Mouse (Mus musculus): ENCODE data around the gene Cfap52.

Cfap52 gene

GRCm38 (mm10) chr11:67965242-67965883 is at the start of gene Cfap52:
TSS of gene Cfap52 (minus strand) at chr11:67965651.
- peak; percentile 73 to 78 for DNase-seq (ENCODE audit: low spot score in 2 of 2)

DNA sequence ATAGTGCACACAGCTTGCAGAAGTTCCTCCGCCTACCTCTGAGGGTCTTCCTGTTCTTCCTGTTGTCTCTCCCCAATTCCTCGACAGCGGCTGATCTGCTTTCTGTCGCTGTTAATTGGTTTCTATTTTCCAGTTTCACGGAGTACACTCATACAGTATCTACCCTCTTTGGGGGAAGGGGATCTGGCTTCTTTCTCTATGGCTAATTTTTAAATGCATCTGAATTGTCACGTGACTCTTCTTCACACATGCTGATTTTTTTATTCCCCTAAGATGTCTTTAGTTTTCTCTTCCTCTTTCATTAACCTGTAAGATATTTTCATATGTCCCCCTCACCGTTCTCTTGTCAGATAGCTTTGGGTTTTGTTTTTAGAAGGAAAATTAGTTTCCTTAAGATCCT is 46.8 kb upstream of the Cfap52 start:
- no peak for DNase-seq (ENCODE audit: low spot score in 2 of 2)

- DNase-seq (ENCODE audit: low spot score in 2 of 2): no peak
These were observed 43.9 kb upstream of the Cfap52 start for GRCm38 (mm10) chr11:68009377-68009776.

GRCm38 (mm10) chr11:68007645-68008044 is 42.2 kb upstream of the Cfap52 start:
- no peak for DNase-seq (ENCODE audit: low spot score in 2 of 2)

- no peak for DNase-seq (ENCODE audit: low spot score in 2 of 2)
These were observed 40.9 kb upstream of the Cfap52 start for GRCm38 (mm10) chr11:68006216-68006789.

GRCm38 (mm10) chr11:68004191-68004590 is 38.7 kb upstream of the Cfap52 start:
- peak; percentile 27 to 67 for DNase-seq (ENCODE audit: low spot score in 2 of 2)

- no peak for DNase-seq (ENCODE audit: low spot score in 2 of 2)
These were observed 34.2 kb upstream of the Cfap52 start for GRCm38 (mm10) chr11:67999629-68000028.

- DNase-seq (ENCODE audit: low spot score in 2 of 2): no peak
These were observed 33.5 kb upstream of the Cfap52 start for GRCm38 (mm10) chr11:67998905-67999304.

- no peak for DNase-seq (ENCODE audit: low spot score in 2 of 2)
These were observed 30.5 kb upstream of the Cfap52 start for GRCm38 (mm10) chr11:67995965-67996364.

DNA sequence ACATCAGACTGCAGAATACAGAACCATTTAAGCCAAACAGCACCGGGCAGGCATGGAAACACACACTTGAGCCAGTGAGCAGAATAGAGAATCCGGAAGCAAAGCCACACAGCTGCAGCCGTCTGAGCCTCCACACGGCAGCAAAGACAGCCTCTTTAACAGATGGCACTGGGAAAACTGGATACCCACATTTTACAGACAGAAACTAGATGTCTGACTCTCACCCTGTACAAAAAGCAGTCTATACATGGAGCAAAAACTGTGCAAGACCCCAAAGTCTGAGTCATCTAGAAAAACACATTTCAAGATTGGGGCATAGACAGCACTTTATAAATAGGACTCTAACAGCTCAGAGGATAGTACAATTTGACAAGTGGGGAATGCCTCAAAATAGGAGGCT is 25.8 kb upstream of the Cfap52 start:
- DNase-seq (ENCODE audit: low spot score in 2 of 2): no peak

DNA sequence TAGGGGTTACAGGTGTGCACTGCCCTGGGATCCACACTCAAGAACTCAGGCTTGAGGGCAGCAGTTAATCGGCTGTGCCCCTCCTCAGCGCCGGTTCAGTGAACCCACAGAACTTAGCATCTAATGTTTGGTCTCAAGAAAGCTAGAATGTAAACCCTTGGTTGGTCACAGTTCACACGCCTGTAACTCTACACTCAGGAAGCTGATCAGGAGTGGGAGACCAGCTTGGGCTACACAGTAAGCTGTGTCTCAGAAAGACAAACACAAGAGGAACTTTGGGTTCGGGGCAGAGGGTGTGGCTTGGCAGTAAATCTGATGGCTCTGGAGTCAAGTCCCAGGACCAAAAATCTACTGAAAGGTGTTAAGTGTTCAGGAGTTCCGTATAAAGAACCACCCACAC is 18.1 kb upstream of the Cfap52 start:
- no peak for DNase-seq (ENCODE audit: low spot score in 2 of 2)

GRCm38 (mm10) chr11:67975252-67975651 is 9.8 kb upstream of the Cfap52 start:
- DNase-seq (ENCODE audit: low spot score in 2 of 2): no peak

GRCm38 (mm10) chr11:67973225-67973624 is 7.8 kb upstream of the Cfap52 start:
- no peak for DNase-seq (ENCODE audit: low spot score in 2 of 2)

DNA sequence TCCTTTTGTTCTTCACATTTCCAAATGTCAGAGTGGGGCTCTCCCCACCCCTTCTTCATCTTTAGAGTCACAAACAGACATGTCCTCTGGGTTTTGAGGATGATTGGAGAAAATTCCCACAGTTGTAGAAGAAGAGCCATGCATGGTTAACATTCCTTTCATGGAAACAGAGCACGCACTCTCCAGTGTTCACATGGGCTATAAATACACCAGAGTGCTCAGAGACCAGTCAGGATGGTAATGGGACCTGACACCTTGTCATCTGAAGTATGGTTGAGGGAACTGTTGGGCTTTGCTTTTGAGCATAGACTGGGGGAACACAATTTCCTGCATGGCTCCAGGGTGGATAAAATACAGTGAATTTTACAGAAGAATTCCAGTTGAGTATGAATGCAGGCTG is 7.2 kb upstream of the Cfap52 start:
- peak in 1 of 2 experiments; percentile 6 for DNase-seq (ENCODE audit: low spot score in 2 of 2)

- no peak for DNase-seq (ENCODE audit: low spot score in 2 of 2)
These were observed 2.4 kb upstream of the Cfap52 start for GRCm38 (mm10) chr11:67967831-67968230.

- peak; percentile 88 to 90 for DNase-seq (ENCODE audit: low spot score in 2 of 2)
These were observed 741 bp upstream of the Cfap52 start, which contains the start of gene Stx8 for GRCm38 (mm10) chr11:67965905-67966878. TSS of gene Stx8 (plus strand) at chr11:67966193.

GRCm38 (mm10) chr11:67964110-67964509 is 1.3 kb downstream of the Cfap52 start:
- DNase-seq (ENCODE audit: low spot score in 2 of 2): no peak

DNA sequence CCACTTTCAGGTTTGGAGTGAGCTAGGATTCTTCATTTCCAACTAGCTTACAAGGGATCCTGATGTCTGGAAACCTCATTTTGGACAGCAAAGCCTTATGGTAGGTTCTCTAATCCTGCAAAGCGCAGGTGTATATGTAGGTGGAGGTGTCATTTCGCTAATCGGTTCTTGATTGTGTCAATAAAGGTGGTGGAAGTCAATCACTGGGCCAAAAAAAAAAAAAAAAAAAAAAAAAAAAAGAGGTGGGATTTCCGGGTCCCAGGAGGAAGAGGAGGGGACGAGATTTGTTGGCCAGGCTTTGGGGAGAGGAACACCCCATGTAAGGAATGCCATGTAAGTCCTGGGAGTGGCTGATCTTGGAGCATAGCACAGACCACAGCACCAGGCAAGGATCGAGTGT is 11.0 kb downstream of the Cfap52 start:
- DNase-seq (ENCODE audit: low spot score in 2 of 2): no peak

DNA sequence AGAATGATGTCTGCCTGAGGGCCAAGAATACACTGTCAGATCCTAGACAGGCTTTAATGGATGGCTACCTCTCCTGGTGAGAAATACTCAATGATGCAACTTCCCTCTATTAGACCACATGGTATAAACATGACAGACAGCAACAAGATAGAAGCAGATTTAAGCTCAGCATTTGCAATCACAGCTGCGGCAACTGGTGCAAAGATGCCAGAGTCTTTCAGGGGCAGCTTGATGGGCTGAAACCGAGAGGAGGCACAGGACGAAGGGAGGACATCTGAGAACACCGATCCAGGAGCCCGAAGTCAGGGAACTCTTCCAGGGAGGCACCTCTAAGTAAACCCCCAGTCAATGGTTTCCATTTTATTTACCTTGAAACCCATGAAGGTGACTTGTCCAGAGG is 11.8 kb downstream of the Cfap52 start:
- no peak for DNase-seq (ENCODE audit: low spot score in 2 of 2)

- DNase-seq (ENCODE audit: low spot score in 2 of 2): no peak
These were observed 16.0 kb downstream of the Cfap52 start for GRCm38 (mm10) chr11:67949475-67949874.

DNA sequence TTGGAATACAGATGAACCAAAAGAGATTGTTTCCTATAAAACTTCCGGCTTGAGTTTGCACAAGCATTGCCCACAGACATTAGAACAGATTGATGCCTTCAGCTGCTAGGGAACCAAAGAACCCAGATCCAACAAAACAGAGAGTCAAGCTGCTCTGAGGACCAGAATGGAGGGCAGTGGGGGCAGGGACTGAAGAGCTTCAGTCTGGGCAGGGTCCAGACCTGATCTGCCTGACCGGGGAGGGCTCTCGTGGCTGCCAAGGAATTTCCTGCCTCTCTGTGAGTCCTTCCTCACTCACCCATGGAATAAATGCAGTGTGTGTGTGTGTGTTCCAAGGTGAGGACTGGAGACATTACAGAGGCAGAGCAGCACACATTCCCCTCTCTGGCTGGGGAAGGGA is 17.2 kb downstream of the Cfap52 start:
- no peak for DNase-seq (ENCODE audit: low spot score in 2 of 2)

GRCm38 (mm10) chr11:67932156-67932555 is 33.3 kb downstream of the Cfap52 start:
- no peak for DNase-seq (ENCODE audit: low spot score in 2 of 2)

All from heart, adult 9 months (tissue).